Mouse (Mus musculus) heart, postnatal 36 days (tissue): ENCODE measurements around the gene Nrip3. TPM values are rescaled to one million over a fixed set of nuclear protein-coding genes. Genes with fewer than 3 reads are reported as not detected.

Source experiments
- DNase-seq, 2 experiments: peaks; one replicate each; pipeline ENCODE4 v3.0.0; 2021 to 2022
- intact Hi-C: fragments of 180-260 bp; cut with DNase I; formaldehyde crosslinking; loops from one replicate; pipeline ENCODE4 v1.15.1; 2025
- total RNA-seq, 2 experiments: library from RNA; stranded (reverse); gene quantifications; 2 replicates each; pipeline ENCODE4 v1.2.3; 2021

Nrip3 gene
- total RNA-seq, 2 experiments from 2014 or later, result 0.08 to 0.47 TPM

- intact Hi-C loops, result loop anchor here (5.0 kb wide), 1 partner anchor 527 kb away; no protein-coding TSS in a partner anchor
- DNase-seq, result no peak
Measured at GRCm38 (mm10) chr7:109768699-109769383, 13.0 kb downstream of the Nrip3 start.

- intact Hi-C loops, result loop anchor here (5.0 kb wide), 1 partner anchor 525 kb away; no protein-coding TSS in a partner anchor
- no peak for DNase-seq
Measured at GRCm38 (mm10) chr7:109767575-109768350, 14.1 kb downstream of the Nrip3 start.

DNA sequence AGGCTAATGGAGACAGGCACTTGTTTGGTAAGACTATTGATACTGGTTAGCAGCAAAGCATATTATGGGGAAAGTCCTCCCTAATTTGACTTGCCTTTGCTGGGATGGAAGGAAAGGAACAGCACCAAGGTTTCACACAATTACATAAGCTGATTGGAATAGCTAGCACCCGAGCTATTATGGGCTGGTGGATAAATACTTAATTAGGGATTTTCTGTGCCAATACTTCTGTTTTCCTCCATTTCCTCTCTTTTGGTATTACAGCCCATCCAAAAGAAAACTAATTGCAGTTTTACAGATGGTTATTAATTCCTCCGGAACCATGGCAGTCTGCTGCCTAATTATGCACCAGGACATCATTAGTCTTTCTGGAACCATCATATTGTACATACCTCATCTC, 17.8 kb downstream of the Nrip3 start:
- intact Hi-C loops, result no loop called here

GRCm38 (mm10) chr7:109756291-109756690, 25.5 kb downstream of the Nrip3 start:
- intact Hi-C loops, result no loop called here
- DNase-seq, result no peak

More for the DNA sequence above, 17.8 kb downstream of the Nrip3 start:
- DNase-seq, result no peak

DNA sequence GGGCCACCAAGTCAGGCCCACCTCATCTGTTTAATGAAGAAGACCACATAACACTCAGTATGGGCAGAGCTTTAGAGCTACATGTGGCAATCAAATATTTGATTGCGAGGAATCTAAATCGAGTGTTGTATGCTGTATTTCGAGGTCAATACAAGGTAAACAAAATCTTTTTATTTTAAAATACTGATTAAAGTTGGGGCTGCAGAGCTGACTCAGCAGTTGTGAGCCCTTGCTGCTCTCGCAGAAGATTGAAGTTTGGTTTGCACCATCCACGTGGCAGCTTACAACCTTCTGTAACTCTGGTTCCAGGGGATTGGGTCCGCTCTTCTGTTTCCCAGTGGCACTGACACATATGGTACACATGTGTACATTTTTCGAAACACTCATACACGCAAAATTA, 27.8 kb downstream of the Nrip3 start:
- intact Hi-C loops, result no loop called here

GRCm38 (mm10) chr7:109752008-109752925, 29.6 kb downstream of the Nrip3 start, which contains the start of gene Tmem9b:
TSS of gene Tmem9b (minus strand) at chr7:109752875.
- intact Hi-C loops, result no loop called here
- DNase-seq, result peak; percentile 81 to 91

More for the DNA sequence above, 27.8 kb downstream of the Nrip3 start:
- no peak for DNase-seq

- DNase-seq, result no peak
- intact Hi-C loops, result no loop called here
Measured at GRCm38 (mm10) chr7:109751427-109752007, 30.3 kb downstream of the Nrip3 start.

GRCm38 (mm10) chr7:109747747-109748146, 34.1 kb downstream of the Nrip3 start:
- intact Hi-C loops, result no loop called here
- no peak for DNase-seq

GRCm38 (mm10) chr7:109741703-109742102, 40.1 kb downstream of the Nrip3 start:
- intact Hi-C loops, result no loop called here
- no peak for DNase-seq

- no peak for DNase-seq
- intact Hi-C loops, result no loop called here
Measured at GRCm38 (mm10) chr7:109741060-109741459, 40.8 kb downstream of the Nrip3 start.

- intact Hi-C loops, result no loop called here
- no peak for DNase-seq
Measured at GRCm38 (mm10) chr7:109739822-109740370, 41.9 kb downstream of the Nrip3 start.

DNA sequence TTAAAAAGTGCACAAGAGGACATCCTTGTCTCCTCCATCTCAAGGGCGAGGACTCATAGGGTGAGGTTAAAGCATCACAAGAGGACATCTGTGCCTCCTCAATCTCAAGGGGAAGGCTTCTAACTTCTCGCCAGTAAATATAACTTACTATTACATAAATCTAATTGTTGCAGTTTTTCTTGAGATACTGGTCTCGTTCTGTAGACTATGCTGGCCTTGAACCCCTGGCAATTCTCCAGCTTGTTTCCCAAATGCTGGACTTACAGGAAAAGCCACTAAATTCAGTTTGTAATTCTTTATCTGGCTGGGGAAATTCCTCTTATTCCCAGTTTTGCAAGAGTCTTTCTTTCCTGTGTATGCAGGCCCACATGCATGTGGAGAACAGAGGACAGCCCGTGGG, 47.0 kb downstream of the Nrip3 start:
- intact Hi-C loops, result no loop called here
- DNase-seq, result no peak

- intact Hi-C loops, result no loop called here
- no peak for DNase-seq
Measured at GRCm38 (mm10) chr7:109731626-109732025, 50.2 kb downstream of the Nrip3 start, which contains the start of gene Ascl3. TSS of gene Ascl3 (minus strand) at chr7:109731726.

DNA sequence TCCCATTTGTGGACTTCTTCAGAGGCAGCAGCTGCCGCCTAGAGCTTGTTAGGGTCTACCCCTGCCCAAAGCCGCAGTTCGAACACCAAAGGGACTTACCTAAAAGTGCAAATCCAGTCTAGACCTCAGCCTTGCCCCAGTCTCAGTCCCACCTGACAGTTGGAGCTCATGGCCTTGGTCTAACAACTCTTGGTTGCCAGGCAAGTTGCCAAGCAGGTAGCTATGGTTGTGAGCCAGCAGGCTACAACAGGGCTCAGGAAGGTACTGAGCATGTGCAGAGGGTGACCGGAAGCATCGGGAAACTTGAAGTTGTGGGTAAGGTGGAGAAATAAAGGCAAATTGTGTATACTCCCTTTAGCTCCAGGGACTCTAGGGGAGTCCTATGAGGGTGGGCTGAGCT, 58.1 kb downstream of the Nrip3 start, which contains the start of gene BC051019:
BC051019 (minus strand) TSS at position 154 of the 400 bp plus-strand sequence.
- intact Hi-C loops, result no loop called here
- no peak for DNase-seq

- intact Hi-C loops, result no loop called here
- DNase-seq, result no peak
Measured at GRCm38 (mm10) chr7:109723114-109723513, 58.7 kb downstream of the Nrip3 start.

GRCm38 (mm10) chr7:109722618-109723017, 59.2 kb downstream of the Nrip3 start:
- no peak for DNase-seq
- intact Hi-C loops, result no loop called here

GRCm38 (mm10) chr7:109719286-109719685, 62.5 kb downstream of the Nrip3 start:
- intact Hi-C loops, result loop anchor here (5.0 kb wide), 1 partner anchor 87 kb away; no protein-coding TSS in a partner anchor
- peak; percentile 28 to 35 for DNase-seq

- no peak for DNase-seq
- intact Hi-C loops, result no loop called here
Measured at GRCm38 (mm10) chr7:109713434-109713982, 68.3 kb downstream of the Nrip3 start.

- DNase-seq, result no peak
Measured at GRCm38 (mm10) chr7:109712198-109712597, 69.6 kb downstream of the Nrip3 start.

More at GRCm38 (mm10) chr7:109712198-109712597, 69.6 kb downstream of the Nrip3 start:
- intact Hi-C loops, result no loop called here
